Mouse (Mus musculus) megakaryocyte, embryonic 14.5 days (primary cell): ENCODE measurements around the gene Angptl6.

Source experiments
- FLI1 ChIP-seq: IDR thresholded peaks from 2 replicates; pipeline ENCODE4 v1.6.1; 2012; ENCODE audit warnings: low read length, inconsistent platforms, mixed read lengths
- GATA1 ChIP-seq: IDR thresholded peaks from 3 replicates; pipeline ENCODE4 v1.6.1; 2012; ENCODE audit warnings: mixed read lengths, low read length, inconsistent platforms, borderline replicate concordance

GRCm38 (mm10) chr9:20887704-20888385 lies 8.3 kb upstream of the Angptl6 start, which contains the start of gene Ppan:
- TF ChIP-seq GATA1 (no peak), FLI1 (peak; percentile 99)
